Mouse (Mus musculus) liver, embryonic 16.5 days (tissue): ENCODE data around the gene Slc26a10. TPM values are rescaled to one million over a fixed set of nuclear protein-coding genes. Genes with fewer than 3 reads are reported as not detected.

Experiments used
- ATAC-seq: fragments of 200-750 bp; cut with Nextera tagmentation; 2 replicates; pipeline ENCODE4 v1.8.0; 2017; ENCODE audit warnings: low read depth, mild to moderate bottlenecking, moderate number of reproducible peaks, moderate library complexity
- H3K27ac ChIP-seq: fragments of 300-500 bp; sonication (generic); 2 replicates; pipeline ENCODE4 v1.5.1; 2014; ENCODE audit warnings: mild to moderate bottlenecking, low read length
- H3K27me3 ChIP-seq: fragments of 300-500 bp; sonication (generic); 2 replicates; pipeline ENCODE4 v1.6.1; 2014; ENCODE audit warnings: low read depth, low read length, mixed read lengths; ENCODE audit not compliant: control insufficient read depth, insufficient read depth
- H3K36me3 ChIP-seq: fragments of 300-500 bp; sonication (generic); 2 replicates; pipeline ENCODE4 v1.6.1; 2014; ENCODE audit warnings: mild to moderate bottlenecking; ENCODE audit not compliant: control insufficient read depth, insufficient read depth
- H3K4me1 ChIP-seq: fragments of 300-500 bp; sonication (generic); 2 replicates; pipeline ENCODE4 v1.6.1; 2014; ENCODE audit warnings: low read depth, low read length, mixed read lengths; ENCODE audit not compliant: control insufficient read depth
- H3K4me2 ChIP-seq: fragments of 300-500 bp; sonication (generic); 2 replicates; pipeline ENCODE4 v1.6.1; 2014; ENCODE audit warnings: low read depth, low read length, mixed read lengths
- H3K4me3 ChIP-seq: fragments of 300-500 bp; sonication (generic); 2 replicates; pipeline ENCODE4 v1.5.1; 2014; ENCODE audit warnings: low read depth, mild to moderate bottlenecking, low read length
- H3K9ac ChIP-seq: fragments of 300-500 bp; sonication (generic); 2 replicates; pipeline ENCODE4 v1.6.1; 2014; ENCODE audit warnings: low read depth, low read length
- H3K9me3 ChIP-seq: fragments of 300-500 bp; sonication (generic); replicated peaks from 2 replicates; pipeline ENCODE4 v1.6.1; 2016; ENCODE audit warnings: low read length; ENCODE audit not compliant: control insufficient read depth
- WGBS: fragments of 180-500 bp; shearing (Covaris S2); extraction: QIAGEN DNeasy Blood & Tissue Kit; methylation state at CpG from one replicate; pipeline ENCODE4 v1.1.7; 2014; ENCODE audit not compliant: insufficient replicate concordance; 5-methylcytosine and 5-hydroxymethylcytosine counted together
- polyA plus RNA-seq: library from polyadenylated mRNA; unstranded; fragments of >200 nt; fragmentation: Nextera tagmentation; extraction: Ambion mirVana; gene quantifications from 2 replicates; pipeline ENCODE4 v1.2.1, GENCODE M21; 2015

Gene Slc26a10
- polyA plus RNA-seq, 1 experiment from 2014 or later: 2.7 TPM

DNA sequence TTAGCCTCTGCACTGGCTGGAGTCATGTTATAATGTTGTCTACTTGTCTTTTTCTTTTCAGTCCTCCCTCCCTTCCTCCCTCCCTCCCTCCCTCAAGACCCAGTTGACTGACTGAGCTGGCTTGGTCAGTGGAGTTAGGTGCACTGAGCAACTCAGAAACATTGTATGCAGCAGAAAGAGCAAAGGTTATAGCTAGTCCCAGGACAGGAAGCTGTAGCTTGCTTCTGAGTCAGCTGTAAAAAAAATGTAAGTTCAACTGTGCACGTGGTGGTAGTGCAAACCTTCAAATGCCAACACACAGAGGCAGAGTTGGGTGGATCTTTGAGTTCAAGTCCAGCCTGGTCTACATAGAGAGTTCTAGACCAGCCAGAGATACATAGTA, 34.0 kb upstream of the Slc26a10 start:
- Histone ChIP-seq H3K27me3 (no peaks in the 10 kb centered on the region), H3K36me3 (no peaks in the 10 kb centered on the region), H3K27ac (no peak overlapping the region), H3K4me3 (no peak overlapping the region), H3K9ac (no peak overlapping the region), H3K4me1 (peaks cover 18% of the 10 kb centered on the region), H3K4me2 (no peak overlapping the region), H3K9me3 (no peaks in the 10 kb centered on the region)
- no peak for ATAC-seq
- WGBS: 14% methylated on average over 1 of the region's 1 CpGs

DNA sequence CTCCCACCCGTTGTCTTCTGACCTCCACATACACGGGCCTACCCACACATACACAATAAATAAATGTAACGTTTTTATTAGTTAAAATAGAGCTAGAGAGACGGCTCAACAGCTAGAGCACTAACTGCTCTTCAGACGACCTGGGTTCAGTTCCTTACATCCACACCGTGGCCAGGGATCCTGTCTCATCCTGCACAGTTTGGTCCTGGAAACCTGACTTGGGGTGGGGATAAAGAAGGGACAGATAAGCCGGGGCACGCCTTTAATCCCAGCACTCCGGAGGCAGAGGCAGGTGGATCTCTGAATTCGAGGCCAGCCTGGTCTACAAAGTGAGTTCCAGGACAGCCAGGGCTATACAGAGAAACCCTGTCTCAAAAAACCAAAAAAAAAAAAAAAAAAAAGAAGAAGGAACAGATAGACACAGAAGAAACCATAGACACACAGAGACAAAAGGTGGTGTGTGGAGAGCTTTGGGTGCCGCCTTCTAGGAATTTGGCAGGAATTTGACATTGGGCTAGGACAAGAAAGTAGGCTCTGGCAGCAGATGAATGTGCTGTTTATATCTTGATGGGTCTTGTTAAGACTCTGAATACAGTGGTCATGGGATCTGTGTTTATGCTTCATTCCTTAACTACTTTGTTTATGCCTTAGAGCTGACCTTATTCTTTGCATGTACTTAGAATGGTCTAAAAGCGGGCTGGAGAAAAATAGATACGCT, 33.4 kb upstream of the Slc26a10 start:
- 71% methylated on average over 13 of the region's 13 CpGs for WGBS
- no peak overlapping the region for H3K27ac ChIP-seq
- no peak overlapping the region for H3K4me3 ChIP-seq
- H3K4me2 ChIP-seq: no peak overlapping the region
- no peaks in the 10 kb centered on the region for H3K9me3 ChIP-seq
- no peaks in the 10 kb centered on the region for H3K27me3 ChIP-seq
- H3K9ac ChIP-seq: no peak overlapping the region
- peaks cover 23% of the 10 kb centered on the region for H3K4me1 ChIP-seq
- no peaks in the 10 kb centered on the region; the same call in 1 of the 2 replicates for H3K36me3 ChIP-seq
- ATAC-seq: no peak

DNA sequence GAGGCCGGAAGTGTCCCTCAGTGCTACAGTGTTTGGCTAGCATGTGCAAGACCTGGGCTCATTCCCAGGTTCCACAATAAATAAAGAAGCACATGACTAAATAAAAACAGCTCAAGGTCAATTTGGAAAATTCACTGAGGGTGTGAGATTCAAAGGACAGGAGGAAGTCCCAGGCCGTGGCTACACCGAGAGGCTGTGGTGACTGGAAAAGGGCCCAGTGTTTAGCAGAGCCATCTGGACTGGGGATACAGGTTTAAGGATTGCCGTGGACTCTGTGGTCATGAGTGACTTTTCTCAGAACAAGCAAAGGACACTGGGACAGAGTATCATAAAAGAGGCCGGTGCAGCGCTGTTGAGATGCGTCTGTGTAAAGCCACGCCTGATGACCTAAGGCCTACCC, 32.8 kb upstream of the Slc26a10 start:
- Histone ChIP-seq H3K27me3 (no peaks in the 10 kb centered on the region), H3K4me1 (peaks cover 28% of the 10 kb centered on the region), H3K9ac (no peak overlapping the region), H3K9me3 (no peaks in the 10 kb centered on the region), H3K36me3 (peaks cover 5% of the 10 kb centered on the region), H3K27ac (no peak overlapping the region), H3K4me2 (no peak overlapping the region), H3K4me3 (no peak overlapping the region)
- ATAC-seq: no peak
- whole genome bisulfite sequencing: 89% methylated on average over 8 of the region's 8 CpGs

DNA sequence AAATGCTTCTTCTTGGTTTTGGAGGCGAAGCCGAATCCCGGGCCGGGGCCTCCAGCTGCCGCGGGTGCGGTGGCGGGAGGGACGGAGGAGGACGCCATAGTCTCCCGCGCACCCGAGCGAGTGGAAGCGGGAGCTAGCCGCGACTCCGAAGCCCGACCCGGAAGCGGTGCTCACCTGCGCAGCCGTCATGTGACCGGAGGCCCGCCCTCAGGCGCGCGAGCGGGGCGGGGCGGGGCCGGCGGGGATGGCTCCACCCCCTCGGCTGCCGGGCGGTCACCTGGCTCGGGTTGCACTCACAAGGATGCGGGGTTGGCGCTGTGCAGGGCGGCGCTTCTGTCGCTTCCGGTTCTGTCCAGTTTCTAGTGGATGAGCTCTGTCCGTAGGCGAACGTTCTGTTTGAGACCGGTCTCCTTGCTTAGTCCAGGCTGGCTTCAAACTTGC, 31.0 kb upstream of the Slc26a10 start, which contains the start of gene Pip4k2c:
Gene Pip4k2c, minus strand, starts transcription at position 172 of the 441 bp plus-strand sequence.
- H3K27ac ChIP-seq: peak within 1 kb of the TSS; percentile 89
- H3K9ac ChIP-seq: peak within 1 kb of the TSS; percentile 97
- under 1% methylated on average over 47 of the region's 47 CpGs for WGBS
- H3K4me2 ChIP-seq: peak within 1 kb of the TSS; percentile 89
- H3K36me3 ChIP-seq: peaks cover 16% of the 10 kb centered on the region
- H3K9me3 ChIP-seq: no peaks in the 10 kb centered on the region
- peaks cover 36% of the 10 kb centered on the region for H3K4me1 ChIP-seq
- peak; percentile 95 for ATAC-seq
- no peaks in the 10 kb centered on the region for H3K27me3 ChIP-seq
- H3K4me3 ChIP-seq: peak within 1 kb of the TSS; percentile 96

DNA sequence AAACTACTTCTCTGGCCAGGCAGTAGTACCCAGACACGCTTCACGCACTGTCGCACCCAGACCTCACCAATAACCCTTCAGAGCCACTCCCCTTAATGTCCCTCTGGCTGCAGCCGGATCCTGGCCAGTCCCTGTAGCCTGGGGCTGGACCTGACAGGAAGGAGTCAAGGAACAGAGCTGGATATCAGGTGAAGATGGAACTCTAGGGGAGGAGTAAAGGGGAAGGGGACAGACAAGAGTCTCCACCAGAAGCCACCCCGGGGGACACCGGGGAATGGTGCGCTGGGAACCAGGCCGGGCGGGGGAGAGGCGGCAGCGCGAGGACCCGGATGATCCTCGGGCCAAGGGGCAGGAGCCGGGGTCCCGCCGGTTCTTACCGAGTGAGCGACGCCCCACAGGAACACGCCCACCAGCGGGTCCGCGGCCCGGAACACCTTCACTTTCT, 30.5 kb upstream of the Slc26a10 start:
- H3K4me1 ChIP-seq: peaks cover 41% of the 10 kb centered on the region
- peak; percentile 72 for ATAC-seq

DNA sequence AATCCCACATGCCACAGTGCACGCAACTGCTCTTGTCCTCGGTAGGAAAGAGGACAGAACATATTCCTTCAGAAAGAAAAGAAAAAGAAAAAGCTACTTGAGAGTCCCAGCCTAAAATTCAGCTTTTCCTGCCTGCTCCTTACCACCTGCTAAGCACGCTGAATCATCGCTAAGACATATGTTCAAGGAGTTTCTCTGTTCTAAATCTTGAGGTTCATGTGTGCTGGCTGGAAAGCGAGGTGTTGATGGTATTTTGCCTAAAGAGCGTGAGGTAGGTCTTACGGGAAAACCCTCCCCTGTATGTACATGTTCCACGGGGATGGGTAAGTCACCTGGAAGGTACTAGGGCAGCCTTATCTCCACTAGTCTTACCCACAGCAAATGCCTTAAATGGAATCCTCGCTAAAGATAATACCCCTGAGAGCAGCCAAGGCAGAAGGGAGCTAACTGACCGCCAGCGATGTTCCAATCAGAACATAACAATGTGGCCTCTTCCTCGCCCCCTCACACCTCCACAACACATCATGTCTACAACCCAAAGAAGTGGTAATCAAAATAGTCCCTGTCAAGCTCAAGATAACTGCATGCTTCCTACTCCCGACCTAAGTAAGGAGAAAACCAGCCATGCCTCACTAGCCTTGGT, 29.6 kb upstream of the Slc26a10 start:
- H3K9me3 ChIP-seq: no peaks in the 10 kb centered on the region
- peak overlapping the region; percentile 89 for H3K4me2 ChIP-seq
- no peak for ATAC-seq
- H3K4me3 ChIP-seq: peak overlapping the region; percentile 96
- H3K27ac ChIP-seq: peak overlapping the region; percentile 89
- peaks cover 47% of the 10 kb centered on the region for H3K4me1 ChIP-seq
- H3K9ac ChIP-seq: peak overlapping the region; percentile 97
- 47% methylated on average over 13 of the region's 13 CpGs for WGBS
- H3K36me3 ChIP-seq: peaks cover 16% of the 10 kb centered on the region
- no peaks in the 10 kb centered on the region for H3K27me3 ChIP-seq

More for the DNA sequence above, 30.5 kb upstream of the Slc26a10 start:
- Histone ChIP-seq H3K27ac (peak overlapping the region; percentile 89), H3K9me3 (no peaks in the 10 kb centered on the region), H3K4me2 (peak overlapping the region; percentile 89), H3K36me3 (peaks cover 16% of the 10 kb centered on the region), H3K9ac (peak overlapping the region; percentile 97), H3K4me3 (peak overlapping the region; percentile 96), H3K27me3 (no peaks in the 10 kb centered on the region)
- 1% methylated on average over 25 of the region's 25 CpGs for WGBS

DNA sequence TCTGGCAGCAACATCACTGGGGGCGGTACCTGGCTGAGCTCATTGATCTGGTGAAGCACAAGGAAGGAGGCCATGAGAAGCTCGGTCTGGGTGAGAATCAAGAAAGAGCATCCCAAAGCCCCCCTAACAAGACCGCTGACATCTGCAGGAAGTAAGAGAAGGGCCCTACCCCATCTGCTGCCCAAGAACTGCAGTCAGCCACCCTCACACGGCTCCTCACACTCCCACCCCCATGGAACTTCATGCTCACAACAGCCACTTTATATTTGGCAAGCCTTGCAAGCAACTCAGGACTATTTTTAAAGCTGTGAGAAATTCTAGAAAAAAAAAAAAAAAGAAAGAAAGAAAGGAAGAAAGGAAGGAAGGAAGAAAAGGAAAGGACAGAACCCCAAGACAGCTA, 28.5 kb upstream of the Slc26a10 start:
- Histone ChIP-seq H3K36me3 (peaks cover 18% of the 10 kb centered on the region), H3K9ac (no peak overlapping the region), H3K4me2 (peak overlapping the region; percentile 89; the same call in 1 of the 2 replicates), H3K4me3 (no peak overlapping the region), H3K9me3 (no peaks in the 10 kb centered on the region), H3K4me1 (peaks cover 59% of the 10 kb centered on the region), H3K27ac (peak overlapping the region; percentile 63), H3K27me3 (no peaks in the 10 kb centered on the region)
- 78% methylated on average over 4 of the region's 4 CpGs for WGBS
- ATAC-seq: no peak

DNA sequence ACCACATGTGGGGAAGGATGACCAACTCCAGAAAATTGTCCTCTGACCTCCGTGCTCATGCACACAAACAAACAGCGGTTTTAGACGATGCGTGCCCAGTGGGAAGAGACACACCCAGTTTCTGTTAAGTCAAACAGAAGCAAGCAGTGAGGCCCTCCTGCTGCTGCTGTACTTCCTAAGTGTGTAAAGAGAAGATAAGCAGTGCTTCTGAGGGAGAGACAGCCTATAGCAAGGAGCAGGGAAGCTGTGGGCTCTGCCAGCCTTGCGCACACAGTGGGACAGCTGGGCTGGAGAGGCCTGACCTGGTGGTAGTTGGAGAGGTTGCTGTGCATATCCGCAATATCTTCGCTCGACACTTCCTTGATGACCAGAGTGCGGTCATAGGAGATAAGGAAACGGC, 24.9 kb upstream of the Slc26a10 start:
- peaks cover 68% of the 10 kb centered on the region for H3K4me1 ChIP-seq
- peak; percentile 90 for ATAC-seq
- H3K36me3 ChIP-seq: peaks cover 35% of the 10 kb centered on the region
- H3K9ac ChIP-seq: peak overlapping the region; percentile 71
- H3K9me3 ChIP-seq: no peaks in the 10 kb centered on the region
- no peaks in the 10 kb centered on the region for H3K27me3 ChIP-seq
- peak overlapping the region; percentile 99 for H3K27ac ChIP-seq
- WGBS: 21% methylated on average over 10 of the region's 10 CpGs
- H3K4me2 ChIP-seq: peak overlapping the region; percentile 67
- peak overlapping the region; percentile 47 for H3K4me3 ChIP-seq

DNA sequence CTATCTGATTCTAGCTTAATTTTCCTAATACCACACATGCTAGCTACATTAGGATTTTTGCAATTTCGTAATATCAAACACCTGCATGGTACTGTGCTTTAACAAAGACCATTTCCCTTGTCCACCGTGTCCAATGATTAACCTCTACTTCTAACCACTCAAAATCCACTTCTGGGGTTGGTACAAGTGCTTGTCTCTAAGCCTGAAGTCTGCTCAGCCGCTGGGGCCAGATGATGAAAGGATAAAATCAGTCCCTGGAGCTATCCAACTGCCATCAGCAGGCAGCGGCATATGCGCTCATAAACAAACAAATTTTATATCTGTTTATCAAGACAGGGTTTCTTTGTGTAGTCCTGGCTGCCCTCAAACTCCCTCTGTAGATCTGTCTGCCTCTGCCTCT, 24.1 kb upstream of the Slc26a10 start:
- peak overlapping the region; percentile 99 for H3K27ac ChIP-seq
- no peaks in the 10 kb centered on the region for H3K9me3 ChIP-seq
- no peaks in the 10 kb centered on the region for H3K27me3 ChIP-seq
- ATAC-seq: peak; percentile 10
- WGBS: 30% methylated on average over 5 of the region's 5 CpGs
- peak overlapping the region; percentile 67 for H3K4me2 ChIP-seq
- peaks cover 43% of the 10 kb centered on the region for H3K36me3 ChIP-seq
- H3K9ac ChIP-seq: peak overlapping the region; percentile 71
- peak overlapping the region; percentile 47 for H3K4me3 ChIP-seq
- H3K4me1 ChIP-seq: peaks cover 61% of the 10 kb centered on the region
